In the genomic region with DNA sequence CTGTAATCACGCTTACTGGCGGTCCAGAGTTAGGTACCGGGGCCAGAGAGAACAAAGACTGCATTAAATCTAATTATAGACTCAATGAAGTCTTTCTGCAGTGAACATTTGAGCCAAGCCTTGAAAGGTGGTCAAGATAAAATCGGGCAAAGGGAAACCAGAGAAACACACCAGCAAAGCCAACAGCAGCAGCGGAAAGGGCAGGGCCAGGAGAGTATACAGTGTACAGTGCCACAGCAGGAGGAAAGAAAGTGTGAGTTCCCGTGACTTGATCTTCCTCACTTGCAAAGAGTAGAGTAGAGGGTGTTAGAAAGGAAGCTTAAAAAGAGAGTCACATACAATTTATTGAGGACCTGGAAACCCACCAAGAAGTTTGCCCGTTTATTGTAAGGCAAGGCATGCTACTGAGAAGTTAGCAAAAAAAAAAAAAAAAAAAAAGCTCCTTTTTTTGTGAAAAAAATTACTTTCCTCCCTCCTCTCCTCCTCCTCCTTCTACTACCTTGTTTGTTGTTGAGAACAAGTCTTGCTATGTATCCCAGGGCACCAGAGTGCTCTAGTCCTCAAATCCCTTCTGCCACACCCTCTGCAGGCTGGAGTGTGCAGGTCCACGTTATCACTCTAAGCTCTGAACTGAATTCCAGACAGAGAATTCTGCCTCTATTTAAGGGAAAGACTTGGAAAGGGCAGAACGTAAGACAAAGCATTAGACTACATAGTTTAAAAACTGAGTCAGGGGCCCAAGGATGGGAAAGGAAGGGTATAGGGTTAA, we compare ENCODE assay signal across 19 mouse cellular contexts.
DNase-seq lines count a peak whose midpoint lies in the region; ATAC-seq and TF ChIP-seq lines count a peak whose summit lies in the region.
"Had no signal": no experiment of that assay in that cellular context is flagged by ENCODE, and none has a peak within 500 bp of the region (broad histone marks: within the 10 kb centered on the region; RNA-seq: fewer than 3 reads in every experiment).

No protein-coding gene starts in this region.

- 32% methylated on average over 9 of the region's 9 CpGs for WGBS in heart, adult 2 months
- 57% methylated on average over 9 of the region's 9 CpGs for WGBS in midbrain, postnatal 0 days
- WGBS in midbrain, embryonic 11.5 days: 67% methylated on average over 9 of the region's 9 CpGs
- WGBS in hindbrain, embryonic 14.5 days: 72% methylated on average over 9 of the region's 9 CpGs

- H3K27me3 ChIP-seq in heart, adult 2 months (ENCODE audit: control insufficient read depth, insufficient read depth, low read length): no peaks in the 10 kb centered on the region
- no peaks in the 10 kb centered on the region for H3K27me3 ChIP-seq in midbrain, postnatal 0 days (ENCODE audit: insufficient read depth, low read length)
- H3K27me3 ChIP-seq in midbrain, embryonic 11.5 days (ENCODE audit: control insufficient read depth, insufficient read depth, low read length): no peaks in the 10 kb centered on the region
- H3K27me3 ChIP-seq in hindbrain, embryonic 14.5 days (ENCODE audit: control insufficient read depth, insufficient read depth, low read length): no peaks in the 10 kb centered on the region
- H3K27me3 ChIP-seq: limb, embryonic 12.5 days had no signal

- no peak for TF ChIP-seq EP300 in heart, adult 2 months (IDR thresholded peaks at IDR 0.05; ENCODE audit: insufficient read depth, low read depth, low read length)

- no peaks in the 10 kb centered on the region for H3K4me1 ChIP-seq in heart, adult 2 months (ENCODE audit: control insufficient read depth, insufficient read depth, low read length)
- H3K4me1 ChIP-seq in midbrain, postnatal 0 days (ENCODE audit: insufficient read depth, low read length): no peaks in the 10 kb centered on the region
- no peaks in the 10 kb centered on the region for H3K4me1 ChIP-seq in midbrain, embryonic 11.5 days (ENCODE audit: control insufficient read depth, insufficient read depth, low read length)
- H3K4me1 ChIP-seq in hindbrain, embryonic 14.5 days (replicated peaks; ENCODE audit: control insufficient read depth, insufficient read depth, low read length): no peaks in the 10 kb centered on the region
- H3K4me1 ChIP-seq: limb, embryonic 12.5 days had no signal

- no peak overlapping the region for H3K4me3 ChIP-seq in heart, adult 2 months
- H3K4me3 ChIP-seq in midbrain, postnatal 0 days (ENCODE audit: low read depth, low read length): no peak overlapping the region
- H3K4me3 ChIP-seq in midbrain, embryonic 11.5 days (ENCODE audit: low read depth, low read length): no peak overlapping the region
- H3K4me3 ChIP-seq in hindbrain, embryonic 14.5 days (replicated peaks; ENCODE audit: low read length): no peak overlapping the region
- H3K4me3 ChIP-seq: erythroblast, embryonic 14.5 days; limb, embryonic 12.5 days had no signal

- H3K9me3 ChIP-seq in midbrain, postnatal 0 days (ENCODE audit: low read length): no peaks in the 10 kb centered on the region
- H3K9me3 ChIP-seq in midbrain, embryonic 11.5 days (ENCODE audit: control insufficient read depth, low read length): no peaks in the 10 kb centered on the region
- H3K9me3 ChIP-seq in hindbrain, embryonic 14.5 days (ENCODE audit: control insufficient read depth, low read length): no peaks in the 10 kb centered on the region
- H3K9me3 ChIP-seq: limb, embryonic 12.5 days had no signal

- no peaks in the 10 kb centered on the region for H3K36me3 ChIP-seq in heart, adult 2 months (ENCODE audit: control insufficient read depth, insufficient read depth, low read length)
- H3K36me3 ChIP-seq in midbrain, postnatal 0 days (ENCODE audit: insufficient read depth, low read length): no peaks in the 10 kb centered on the region
- H3K36me3 ChIP-seq in midbrain, embryonic 11.5 days (ENCODE audit: control insufficient read depth, insufficient read depth, low read length): no peaks in the 10 kb centered on the region
- no peaks in the 10 kb centered on the region for H3K36me3 ChIP-seq in hindbrain, embryonic 14.5 days (replicated peaks; ENCODE audit: control insufficient read depth, insufficient read depth)
- H3K36me3 ChIP-seq: limb, embryonic 12.5 days had no signal

- no peak overlapping the region for H3K27ac ChIP-seq in heart, adult 2 months
- no peak overlapping the region for H3K27ac ChIP-seq in midbrain, postnatal 0 days (ENCODE audit: low read depth, low read length)
- no peak overlapping the region for H3K27ac ChIP-seq in midbrain, embryonic 11.5 days (ENCODE audit: low read depth, low read length)
- no peak overlapping the region for H3K27ac ChIP-seq in hindbrain, embryonic 14.5 days
- H3K27ac ChIP-seq: limb, embryonic 12.5 days; liver, embryonic 14.5 days had no signal

- H3K9ac ChIP-seq in heart, adult 2 months (ENCODE audit: low read depth, low read length): no peak overlapping the region
- H3K9ac ChIP-seq in midbrain, postnatal 0 days (replicated peaks; ENCODE audit: low read length, poor library complexity, severe bottlenecking): no peak overlapping the region
- H3K9ac ChIP-seq in midbrain, embryonic 11.5 days (ENCODE audit: low read length): no peak overlapping the region
- H3K9ac ChIP-seq in hindbrain, embryonic 14.5 days: no peak overlapping the region
- H3K9ac ChIP-seq: limb, embryonic 12.5 days; liver, embryonic 14.5 days had no signal

- no peak for ATAC-seq in midbrain, postnatal 0 days (ENCODE audit: low FRiP score)
- ATAC-seq in midbrain, embryonic 11.5 days (ENCODE audit: low FRiP score): no peak
- ATAC-seq in hindbrain, embryonic 14.5 days (ENCODE audit: low FRiP score): no peak
- ATAC-seq: forebrain, embryonic 16.5 days; inflammation-experienced regulatory T-cells, adult 6 months had no signal

- no peaks in the 10 kb centered on the region for H3K79me2 ChIP-seq in heart, adult 2 months (replicated peaks; ENCODE audit: control insufficient read depth, insufficient read depth, low read length)

- no peak for TF ChIP-seq POLR2A in heart, adult 2 months (IDR thresholded peaks at IDR 0.05; ENCODE audit: insufficient read depth, low read depth, low read length)

- intact Hi-C loops in heart, adult 2 months (cut with DNase I): no loop called here
- intact Hi-C loops in heart, postnatal 10 days (cut with DNase I): no loop called here

- no peak for TF ChIP-seq CTCF in heart, adult 2 months (IDR thresholded peaks at IDR 0.05)
- 0 out of 2 replicates have a peak, but pooled peaks have one; percentile 5 for TF ChIP-seq CTCF in midbrain, postnatal 0 days (IDR thresholded peaks at IDR 0.05)

- peak; percentile 1 for DNase-seq in heart, adult 8-10 months (ENCODE audit: low spot score)
- no peak for DNase-seq in heart, adult 2 months
- DNase-seq in midbrain, postnatal 0 days (ENCODE audit: low spot score): no peak
- no peak for DNase-seq in midbrain, embryonic 11.5 days (ENCODE audit: low spot score, missing footprints)
- DNase-seq in heart, postnatal 10 days: peak; percentile 19 to 20
- no peak for DNase-seq in hindbrain, embryonic 14.5 days (ENCODE audit: low spot score)
- no peak for DNase-seq in layer of hippocampus, adult 9-10 months (ENCODE audit: low spot score)
- DNase-seq: adrenal gland, postnatal 36 days; B cell, adult 2 months; cerebellum, adult 18-20 months; cerebellum, postnatal 25 days; kidney, postnatal 36 days; lung, postnatal 10 days; right cerebral cortex, postnatal 25 days had no signal

- H3K4me2 ChIP-seq in midbrain, postnatal 0 days (ENCODE audit: low read depth, low read length, poor library complexity, severe bottlenecking): no peak overlapping the region
- no peak overlapping the region for H3K4me2 ChIP-seq in midbrain, embryonic 11.5 days
- no peak overlapping the region for H3K4me2 ChIP-seq in hindbrain, embryonic 14.5 days (replicated peaks)
- H3K4me2 ChIP-seq: limb, embryonic 12.5 days had no signal

Comparison
In these comparisons a context has a peak if more than half of its experiments do, and no peak if none do; other contexts are left out.
1. DNase-seq: peak in heart, adult 8-10 months (single experiment) and heart, postnatal 10 days (2 of 2); none in heart, adult 2 months (0 of 2), midbrain, postnatal 0 days (single experiment), midbrain, embryonic 11.5 days (single experiment), hindbrain, embryonic 14.5 days (single experiment) and layer of hippocampus, adult 9-10 months (single experiment).